Mouse (Mus musculus): ENCODE measurements around the gene Asb2. TPM values are rescaled to one million over a fixed set of nuclear protein-coding genes. Genes with fewer than 3 reads are reported as not detected.

Asb2 gene
- polyA plus RNA-seq, 2 experiments, result 2.5 to 3.6 TPM

DNA sequence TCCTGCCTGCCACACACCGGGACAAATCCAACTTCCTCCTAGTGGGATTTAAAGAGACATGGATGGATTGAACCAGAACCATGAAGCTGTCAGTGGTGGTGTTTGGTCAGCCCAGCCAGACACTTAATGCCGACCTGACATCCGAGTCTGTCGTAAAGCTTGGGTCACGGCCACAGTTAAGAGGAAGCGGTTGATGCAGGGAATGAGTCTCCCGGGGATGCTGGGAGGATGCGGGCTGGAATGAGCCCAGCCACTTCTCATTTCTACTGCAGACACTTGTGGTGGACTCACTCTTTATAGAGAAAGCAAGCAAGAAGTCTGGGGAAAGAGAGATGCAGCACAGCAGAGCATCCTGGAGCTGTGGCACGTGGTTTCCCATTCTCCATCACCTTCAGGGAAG, 55.3 kb downstream of the Asb2 start:
- WGBS (ENCODE audit: insufficient replicate concordance), result 44% methylated on average over 9 of the region's 9 CpGs
- H3K4me1 ChIP-seq (replicated peaks; ENCODE audit: control insufficient read depth in 2 of 2, insufficient read depth in 2 of 2, low read length in 1 of 2), result no peaks in the 10 kb centered on the region
- no peak overlapping the region for H3K9ac ChIP-seq (replicated peaks)
- DNase-seq (ENCODE audit: low read depth in 3 of 3, low spot score in 3 of 3) (no peak), ATAC-seq (ENCODE audit: insufficient read depth) (no peak)
- H3K4me3 ChIP-seq (ENCODE audit: insufficient read depth in 1 of 2, low read depth in 2 of 2, low read length in 2 of 2), result no peak overlapping the region
- TF ChIP-seq EP300 (IDR thresholded peaks at IDR 0.05; ENCODE audit: low read depth) (no peak), CTCF (IDR thresholded peaks at IDR 0.05; ENCODE audit: low read depth) (no peak)
- H3K9me3 ChIP-seq (ENCODE audit: control insufficient read depth, low read length), result no peaks in the 10 kb centered on the region
- no peaks in the 10 kb centered on the region for H3K36me3 ChIP-seq (replicated peaks; ENCODE audit: control insufficient read depth, insufficient read depth, low read depth)
- H3K4me2 ChIP-seq (ENCODE audit: low read depth), result no peak overlapping the region
- H3K27ac ChIP-seq, result no peak overlapping the region
- H3K27me3 ChIP-seq (ENCODE audit: control insufficient read depth, insufficient read depth, low read length), result no peaks in the 10 kb centered on the region

DNA sequence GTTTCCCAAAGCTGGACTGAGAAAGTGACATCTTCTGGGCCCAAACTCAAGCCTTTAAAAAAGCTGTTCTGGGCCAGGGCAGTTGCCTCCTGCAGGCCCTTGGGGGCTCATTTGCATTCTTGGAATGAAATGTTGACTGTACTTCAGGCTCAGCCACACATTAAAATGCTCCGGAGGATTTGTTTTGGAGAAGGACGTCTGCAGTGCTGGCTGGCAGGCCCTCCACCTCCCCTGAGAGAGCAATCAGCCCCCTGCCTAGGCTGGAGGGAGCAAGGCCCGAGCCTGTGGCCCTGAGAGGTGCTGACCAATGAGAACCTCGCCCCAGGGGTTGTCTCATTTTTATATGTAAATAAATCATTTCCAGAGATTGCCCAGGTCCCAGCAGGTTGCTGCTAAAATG, 59.5 kb downstream of the Asb2 start:
- Histone ChIP-seq H3K9ac (replicated peaks) (no peak overlapping the region), H3K27me3 (ENCODE audit: control insufficient read depth, insufficient read depth, low read length) (no peaks in the 10 kb centered on the region), H3K9me3 (ENCODE audit: control insufficient read depth, low read length) (no peaks in the 10 kb centered on the region), H3K36me3 (replicated peaks; ENCODE audit: control insufficient read depth, insufficient read depth, low read depth) (no peaks in the 10 kb centered on the region), H3K4me3 (ENCODE audit: insufficient read depth in 1 of 2, low read depth in 2 of 2, low read length in 2 of 2) (no peak overlapping the region), H3K27ac (no peak overlapping the region), H3K4me1 (replicated peaks; ENCODE audit: control insufficient read depth in 2 of 2, insufficient read depth in 2 of 2, low read length in 1 of 2) (no peaks in the 10 kb centered on the region), H3K4me2 (ENCODE audit: low read depth) (no peak overlapping the region)
- WGBS (ENCODE audit: insufficient replicate concordance), result 26% methylated on average over 4 of the region's 4 CpGs
- TF ChIP-seq EP300 (IDR thresholded peaks at IDR 0.05; ENCODE audit: low read depth) (no peak), CTCF (IDR thresholded peaks at IDR 0.05; ENCODE audit: low read depth) (no peak)
- ATAC-seq (ENCODE audit: insufficient read depth), result no peak
- DNase-seq (ENCODE audit: low read depth in 3 of 3, low spot score in 3 of 3), result no peak

DNA sequence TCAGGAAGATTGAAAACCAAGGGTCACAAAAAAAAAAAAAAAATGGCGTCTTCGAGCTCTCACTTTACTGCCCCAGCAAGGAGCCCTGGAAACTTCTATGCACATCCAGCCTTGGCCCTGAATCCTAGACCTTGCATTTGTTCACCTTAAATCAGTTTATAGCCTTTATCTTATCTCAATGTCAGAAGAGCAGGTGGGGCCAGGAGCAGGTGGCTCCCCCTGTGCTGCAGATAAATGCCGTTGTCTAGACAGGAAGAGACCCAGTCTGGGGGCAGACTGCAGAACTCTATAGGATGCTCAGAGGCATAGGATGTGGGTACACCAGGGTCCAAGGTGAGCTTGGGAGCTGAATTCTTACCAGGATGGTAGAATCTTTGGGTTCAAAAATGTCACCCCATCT, 63.4 kb downstream of the Asb2 start:
- no peak for DNase-seq (ENCODE audit: low read depth in 3 of 3, low spot score in 3 of 3)
- no peak overlapping the region for H3K4me3 ChIP-seq (ENCODE audit: insufficient read depth in 1 of 2, low read depth in 2 of 2, low read length in 2 of 2)
- H3K36me3 ChIP-seq (replicated peaks; ENCODE audit: control insufficient read depth, insufficient read depth, low read depth), result no peaks in the 10 kb centered on the region
- no peak overlapping the region for H3K4me2 ChIP-seq (ENCODE audit: low read depth)
- no peak overlapping the region for H3K27ac ChIP-seq
- TF ChIP-seq EP300 (IDR thresholded peaks at IDR 0.05; ENCODE audit: low read depth), result no peak
- no peak for TF ChIP-seq CTCF (IDR thresholded peaks at IDR 0.05; ENCODE audit: low read depth)
- no peaks in the 10 kb centered on the region for H3K4me1 ChIP-seq (replicated peaks; ENCODE audit: control insufficient read depth in 2 of 2, insufficient read depth in 2 of 2, low read length in 1 of 2)
- H3K27me3 ChIP-seq (ENCODE audit: control insufficient read depth, insufficient read depth, low read length), result no peaks in the 10 kb centered on the region
- no peaks in the 10 kb centered on the region for H3K9me3 ChIP-seq (ENCODE audit: control insufficient read depth, low read length)
- 53% methylated on average over 3 of the region's 3 CpGs for WGBS (ENCODE audit: insufficient replicate concordance)
- H3K9ac ChIP-seq (replicated peaks), result no peak overlapping the region
- ATAC-seq (ENCODE audit: insufficient read depth), result no peak

DNA sequence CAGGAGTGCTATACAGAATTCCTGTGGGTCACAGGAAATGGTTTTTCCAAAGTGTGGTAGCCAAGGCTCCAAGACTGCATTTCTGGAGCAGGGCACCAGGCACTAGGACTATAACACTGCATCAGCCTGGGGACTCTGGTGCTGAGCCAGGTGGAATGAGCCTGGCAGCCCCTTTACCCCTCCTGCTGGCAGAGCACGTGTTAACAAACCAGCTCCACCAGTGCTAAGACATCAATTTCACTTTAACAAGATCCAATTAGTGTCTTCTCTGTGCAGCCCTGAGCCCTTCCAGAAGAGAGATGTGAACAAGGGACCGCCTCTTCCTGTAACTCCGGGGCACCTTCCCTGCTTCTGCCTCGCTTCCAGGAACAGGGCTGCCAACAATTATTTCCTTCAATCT, 68.5 kb downstream of the Asb2 start:
- no peaks in the 10 kb centered on the region for H3K9me3 ChIP-seq (ENCODE audit: control insufficient read depth, low read length)
- no peaks in the 10 kb centered on the region for H3K27me3 ChIP-seq (ENCODE audit: control insufficient read depth, insufficient read depth, low read length)
- WGBS (ENCODE audit: insufficient replicate concordance), result 47% methylated on average over 4 of the region's 4 CpGs
- H3K4me2 ChIP-seq (ENCODE audit: low read depth), result no peak overlapping the region
- ATAC-seq (ENCODE audit: insufficient read depth) (no peak), DNase-seq (ENCODE audit: low read depth in 3 of 3, low spot score in 3 of 3) (no peak)
- TF ChIP-seq EP300 (IDR thresholded peaks at IDR 0.05; ENCODE audit: low read depth) (no peak), CTCF (IDR thresholded peaks at IDR 0.05; ENCODE audit: low read depth) (no peak)
- H3K36me3 ChIP-seq (replicated peaks; ENCODE audit: control insufficient read depth, insufficient read depth, low read depth), result no peaks in the 10 kb centered on the region
- H3K4me1 ChIP-seq (replicated peaks; ENCODE audit: control insufficient read depth in 2 of 2, insufficient read depth in 2 of 2, low read length in 1 of 2), result 0 out of 4 replicates have a peak, but pooled peaks cover 0 to 5% of the 10 kb centered on the region in 2 experiments
- H3K4me3 ChIP-seq (ENCODE audit: insufficient read depth in 1 of 2, low read depth in 2 of 2, low read length in 2 of 2), result no peak overlapping the region
- H3K27ac ChIP-seq, result no peak overlapping the region
- no peak overlapping the region for H3K9ac ChIP-seq (replicated peaks)

DNA sequence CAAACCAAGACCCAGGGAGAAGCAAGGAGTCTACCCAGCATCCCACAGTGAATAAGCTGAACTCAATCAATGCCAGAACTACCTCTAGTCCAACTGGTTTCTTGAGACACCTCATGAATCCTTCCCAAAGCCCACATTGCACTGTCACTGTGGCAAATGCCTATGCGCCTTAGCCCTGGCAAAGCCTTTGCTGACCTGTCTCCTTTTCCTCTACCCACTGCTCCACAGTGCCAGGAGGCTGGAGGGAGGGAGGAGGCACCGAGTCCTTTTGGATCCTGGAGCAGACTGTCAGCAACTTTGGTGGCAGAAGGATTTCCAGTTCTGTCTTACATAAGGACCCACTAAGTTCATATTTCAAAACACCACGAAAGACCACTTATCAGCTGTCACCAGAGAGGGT, 72.4 kb downstream of the Asb2 start:
- 61% methylated on average over 3 of the region's 3 CpGs for WGBS (ENCODE audit: insufficient replicate concordance)
- H3K4me2 ChIP-seq (ENCODE audit: low read depth), result no peak overlapping the region
- peaks cover 0 to 5% of the 10 kb centered on the region in 2 experiments; a peak in 1 of 4 replicates for H3K4me1 ChIP-seq (replicated peaks; ENCODE audit: control insufficient read depth in 2 of 2, insufficient read depth in 2 of 2, low read length in 1 of 2)
- no peak overlapping the region for H3K4me3 ChIP-seq (ENCODE audit: insufficient read depth in 1 of 2, low read depth in 2 of 2, low read length in 2 of 2)
- H3K9ac ChIP-seq (replicated peaks), result no peak overlapping the region
- DNase-seq (ENCODE audit: low read depth in 3 of 3, low spot score in 3 of 3), result no peak
- TF ChIP-seq EP300 (IDR thresholded peaks at IDR 0.05; ENCODE audit: low read depth) (no peak), CTCF (IDR thresholded peaks at IDR 0.05; ENCODE audit: low read depth) (no peak)
- H3K9me3 ChIP-seq (ENCODE audit: control insufficient read depth, low read length), result no peaks in the 10 kb centered on the region
- ATAC-seq (ENCODE audit: insufficient read depth), result no peak
- no peak overlapping the region for H3K27ac ChIP-seq
- H3K36me3 ChIP-seq (replicated peaks; ENCODE audit: control insufficient read depth, insufficient read depth, low read depth), result no peaks in the 10 kb centered on the region
- H3K27me3 ChIP-seq (ENCODE audit: control insufficient read depth, insufficient read depth, low read length), result no peaks in the 10 kb centered on the region
